Mouse (Mus musculus) adrenal gland, postnatal 36 days (tissue): ENCODE results near the gene Ccdc12. TPM values are rescaled to one million over a fixed set of nuclear protein-coding genes. Genes with fewer than 3 reads are reported as not detected.
A peak's percentile ranks its signal among the peaks of the same experiment; 100 is the strongest.

Experiments
- DNase-seq, 2 experiments: peaks; one replicate each; pipeline ENCODE4 v3.0.0; 2021; ENCODE audit warnings: mixed read lengths in 1 of 2
- total RNA-seq, 2 experiments: library from RNA; stranded (reverse); gene quantifications; 2 replicates each; pipeline ENCODE4 v1.2.3; 2021

The Ccdc12 gene
- total RNA-seq, 2 experiments from 2014 or later = 61.3 to 64.7 TPM

DNA sequence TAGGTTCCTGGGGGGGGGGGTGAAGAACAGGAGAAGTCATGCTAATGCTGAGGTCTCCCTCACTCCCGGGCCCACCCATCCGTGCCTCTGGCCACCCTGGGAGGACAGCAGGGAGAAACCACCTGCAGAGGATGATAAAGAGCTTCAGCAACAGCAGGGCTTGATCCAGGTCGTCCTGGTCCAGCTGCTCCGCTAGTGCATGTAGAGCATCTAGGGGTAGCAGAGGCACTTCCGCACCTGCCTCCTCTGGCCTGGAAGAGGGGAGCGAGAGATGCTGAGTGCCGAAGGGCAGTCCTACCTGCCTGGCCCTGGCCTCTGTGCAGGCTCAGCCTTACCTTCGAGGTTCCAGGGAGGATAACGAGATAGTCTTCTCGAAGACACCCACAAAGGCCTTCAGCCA, 12.0 kb upstream of the Ccdc12 start:
- no peak for DNase-seq

GRCm38 (mm10) chr9:110645219-110645618, 11.1 kb upstream of the Ccdc12 start:
- peak in 1 of 2 experiments; percentile 51 for DNase-seq

- DNase-seq = no peak
These were observed 6.5 kb upstream of the Ccdc12 start for GRCm38 (mm10) chr9:110649775-110650174.

DNA sequence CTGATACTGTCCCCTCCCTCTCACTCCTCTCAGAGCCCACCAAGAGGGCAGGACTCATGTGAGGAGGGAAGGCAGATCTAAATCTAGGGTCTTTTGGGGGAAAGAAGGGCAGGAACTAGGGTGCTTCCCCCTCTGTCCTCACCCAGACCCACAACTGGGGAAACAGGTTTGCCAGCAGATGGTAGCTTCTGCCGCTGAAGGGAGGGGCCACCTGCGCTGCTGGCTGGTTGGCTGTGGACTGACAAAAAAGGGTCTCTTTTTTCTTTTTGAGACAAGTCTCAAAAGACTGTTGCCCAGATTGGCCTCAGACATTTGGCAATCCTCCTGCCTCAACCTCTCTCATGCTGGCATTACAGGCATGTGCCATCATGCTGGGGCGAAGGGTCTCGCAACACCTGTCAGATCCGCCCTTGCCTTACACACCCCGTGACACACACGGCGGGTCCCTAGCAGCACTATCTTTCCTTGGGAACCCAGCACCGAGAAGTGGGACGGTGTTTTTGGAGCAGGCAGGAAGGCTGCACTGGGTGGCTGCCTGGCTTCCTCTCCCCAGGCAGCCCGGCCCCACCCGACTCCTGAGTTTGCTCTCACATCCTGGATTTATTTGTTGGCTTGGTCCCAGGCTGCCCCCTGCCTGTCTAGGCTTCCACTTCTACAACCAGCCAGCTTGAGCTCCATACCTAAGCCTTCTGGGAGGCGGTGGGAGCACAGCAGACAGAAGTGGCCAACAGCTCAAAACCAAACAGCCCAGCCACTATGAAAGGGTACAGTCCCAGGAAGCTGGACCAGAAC, 4.2 kb upstream of the Ccdc12 start:
- peak; percentile 37 to 64 for DNase-seq

DNA sequence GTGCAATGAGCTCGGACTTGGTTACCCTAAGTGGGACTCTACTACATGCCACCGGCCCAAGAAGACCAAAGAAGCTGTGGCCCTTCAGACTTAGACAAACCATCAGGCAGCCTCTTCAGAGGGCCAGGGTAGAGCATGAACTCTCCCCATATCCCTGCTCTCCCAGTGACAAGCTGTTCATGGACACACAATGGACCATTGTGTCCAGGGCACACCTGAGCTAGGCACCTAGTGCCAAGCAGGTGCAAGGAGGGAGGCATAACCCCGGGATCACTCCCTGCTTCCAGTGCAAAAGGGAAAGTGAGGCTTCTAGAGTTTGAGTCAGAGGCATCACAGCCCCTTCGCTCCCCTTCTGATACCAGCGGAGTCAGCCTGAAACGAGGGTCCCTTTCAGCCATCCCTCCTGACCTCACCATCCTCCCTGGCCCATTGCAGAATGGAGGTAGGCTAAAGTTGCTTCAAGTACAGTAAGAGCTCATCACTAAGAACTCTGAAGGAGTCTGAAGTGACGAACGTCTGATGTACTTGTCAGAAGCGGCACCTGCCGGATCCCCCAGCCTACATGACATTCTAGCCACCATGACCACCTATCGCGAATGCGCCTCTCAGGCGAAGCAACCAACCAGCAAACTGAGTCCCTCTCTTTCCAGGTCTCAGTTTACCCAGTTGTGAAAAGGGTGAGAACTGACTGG, 3.2 kb upstream of the Ccdc12 start:
- DNase-seq = no peak

GRCm38 (mm10) chr9:110653655-110654461, 2.4 kb upstream of the Ccdc12 start, which contains the start of gene Nbeal2:
Nbeal2 (minus strand) TSS chr9:110654161.
- DNase-seq = peak; percentile 98

GRCm38 (mm10) chr9:110654726-110655650, 1.3 kb upstream of the Ccdc12 start:
- DNase-seq = no peak

GRCm38 (mm10) chr9:110655651-110656007, 674 bp upstream of the Ccdc12 start:
- DNase-seq = no peak

DNA sequence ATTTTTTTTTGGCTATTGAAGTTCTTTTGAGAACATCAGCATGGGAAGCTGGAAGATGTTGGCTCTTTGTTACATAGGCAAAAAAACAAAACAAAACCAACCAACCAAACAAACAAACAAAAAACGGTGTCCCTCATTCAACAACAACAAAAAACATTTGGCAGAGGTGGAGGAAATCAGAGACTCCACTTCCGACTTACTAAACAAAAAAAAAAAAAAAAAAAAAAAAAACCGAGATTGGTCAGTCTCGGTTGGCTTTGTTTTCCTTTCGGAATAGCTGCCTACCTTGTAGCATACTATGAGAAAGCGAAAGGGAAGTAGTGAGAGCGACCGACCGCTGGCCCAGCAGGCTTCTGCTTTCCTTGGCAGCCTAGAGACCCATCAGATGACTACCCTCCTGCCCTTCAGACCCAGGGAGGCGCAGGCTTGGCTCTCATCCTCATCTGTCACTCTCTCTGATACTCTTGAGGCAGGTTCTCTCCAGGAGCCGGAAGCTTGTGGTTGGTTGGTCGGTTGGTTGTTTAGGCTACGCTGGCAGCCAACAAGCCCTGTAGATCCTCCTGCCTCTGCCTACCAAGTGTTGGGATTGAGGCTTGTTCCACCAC, 1.3 kb downstream of the Ccdc12 start:
- DNase-seq = peak; percentile 50 to 52

GRCm38 (mm10) chr9:110659521-110659920, 3.2 kb downstream of the Ccdc12 start:
- DNase-seq = no peak

- no peak for DNase-seq
These were observed 3.9 kb downstream of the Ccdc12 start for GRCm38 (mm10) chr9:110660208-110660607.

DNA sequence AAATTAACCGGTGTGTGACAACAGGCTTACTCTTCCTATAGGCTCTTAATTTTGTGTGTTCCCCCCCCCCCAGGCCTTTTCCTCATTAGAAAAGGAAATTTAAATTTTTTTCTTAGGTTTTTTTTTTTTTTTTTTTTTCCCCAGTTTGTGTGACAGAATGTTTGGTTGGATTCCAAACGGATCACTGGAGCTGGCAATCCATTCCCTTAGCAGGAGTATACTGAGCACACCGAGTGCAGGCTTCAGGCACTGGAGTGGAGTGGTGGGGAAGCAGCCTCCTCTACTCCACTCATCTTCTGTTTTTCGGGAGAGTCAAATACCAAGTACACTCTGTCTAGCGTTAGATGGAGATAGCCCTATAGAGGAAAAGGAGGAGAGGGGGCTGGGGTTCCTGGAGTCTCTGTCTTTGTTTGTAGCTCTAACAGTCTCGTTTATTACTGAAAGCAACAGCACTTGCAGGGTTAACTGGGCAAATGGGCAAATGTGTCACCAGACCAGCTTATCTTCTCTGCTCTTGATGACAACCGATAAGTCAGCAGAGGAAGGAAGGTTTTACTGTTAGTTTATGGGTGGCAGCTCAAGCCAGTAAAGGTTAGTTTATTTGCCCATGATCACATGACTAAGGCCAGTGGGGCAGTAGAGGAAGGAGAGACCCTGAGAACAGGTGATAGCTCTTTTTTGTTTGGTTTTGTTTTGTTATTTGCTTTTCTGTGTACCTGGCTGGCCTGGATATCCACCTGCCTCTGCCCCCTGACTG, 4.7 kb downstream of the Ccdc12 start:
- no peak for DNase-seq

DNA sequence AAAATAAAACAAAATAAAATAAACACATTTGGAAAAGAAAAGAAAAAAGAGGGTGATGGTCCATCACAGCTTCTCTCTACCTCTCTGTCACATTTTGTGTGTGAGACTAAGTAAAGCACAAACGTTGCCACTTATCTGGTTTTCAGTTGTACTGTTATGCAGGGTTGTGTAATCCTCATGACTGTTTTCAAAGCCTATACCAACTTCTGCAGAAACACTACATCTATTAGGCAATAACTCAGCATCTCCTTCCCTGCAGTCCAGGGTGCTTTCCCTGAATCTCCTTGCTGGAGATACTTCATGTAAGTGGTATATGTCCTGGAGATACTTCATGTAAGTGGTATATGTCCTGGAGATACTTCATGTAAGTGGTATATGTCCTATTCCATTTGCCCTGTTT, 6.5 kb downstream of the Ccdc12 start:
- DNase-seq = no peak

DNA sequence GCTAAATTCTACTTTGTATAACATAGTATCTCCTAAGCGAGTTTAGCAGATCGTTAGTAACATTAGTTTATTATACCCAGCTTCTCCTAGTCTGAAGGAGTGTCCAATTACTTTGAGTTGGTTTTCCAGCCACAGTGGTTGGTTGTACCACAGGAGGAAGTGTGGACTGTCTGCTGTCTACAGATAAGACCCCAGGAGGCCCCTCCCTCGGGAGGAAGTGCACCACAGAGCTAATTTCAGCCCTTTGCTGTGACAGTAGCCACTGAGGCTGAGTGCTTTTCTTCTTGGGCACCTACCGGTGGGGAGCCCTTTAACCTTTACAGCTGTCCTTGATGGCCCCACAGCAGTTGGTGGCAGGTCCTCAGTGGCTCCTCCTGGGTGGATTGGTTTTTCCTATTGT, 9.6 kb downstream of the Ccdc12 start:
- no peak for DNase-seq

DNA sequence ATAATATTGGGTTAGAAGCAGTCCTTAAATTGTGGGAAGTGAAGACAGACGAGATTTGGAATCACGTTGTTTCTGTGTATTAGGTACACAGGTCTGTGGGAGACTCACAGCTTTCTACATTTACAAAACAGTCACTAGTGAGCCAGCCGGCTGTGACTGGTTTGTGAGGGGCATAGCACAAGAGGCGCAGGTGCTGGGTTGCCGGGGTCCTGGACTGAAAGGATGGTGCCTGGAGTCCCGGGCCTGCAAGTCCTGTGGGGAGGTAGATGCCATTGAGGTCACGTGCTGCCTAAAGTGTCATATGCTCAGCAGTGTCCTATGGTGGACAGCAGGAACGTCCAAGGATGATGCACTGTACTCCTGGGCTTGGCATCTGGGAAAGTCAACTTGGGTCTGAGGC, 10.1 kb downstream of the Ccdc12 start:
- no peak for DNase-seq

- DNase-seq = no peak
These were observed 11.0 kb downstream of the Ccdc12 start for GRCm38 (mm10) chr9:110667219-110667836.

DNA sequence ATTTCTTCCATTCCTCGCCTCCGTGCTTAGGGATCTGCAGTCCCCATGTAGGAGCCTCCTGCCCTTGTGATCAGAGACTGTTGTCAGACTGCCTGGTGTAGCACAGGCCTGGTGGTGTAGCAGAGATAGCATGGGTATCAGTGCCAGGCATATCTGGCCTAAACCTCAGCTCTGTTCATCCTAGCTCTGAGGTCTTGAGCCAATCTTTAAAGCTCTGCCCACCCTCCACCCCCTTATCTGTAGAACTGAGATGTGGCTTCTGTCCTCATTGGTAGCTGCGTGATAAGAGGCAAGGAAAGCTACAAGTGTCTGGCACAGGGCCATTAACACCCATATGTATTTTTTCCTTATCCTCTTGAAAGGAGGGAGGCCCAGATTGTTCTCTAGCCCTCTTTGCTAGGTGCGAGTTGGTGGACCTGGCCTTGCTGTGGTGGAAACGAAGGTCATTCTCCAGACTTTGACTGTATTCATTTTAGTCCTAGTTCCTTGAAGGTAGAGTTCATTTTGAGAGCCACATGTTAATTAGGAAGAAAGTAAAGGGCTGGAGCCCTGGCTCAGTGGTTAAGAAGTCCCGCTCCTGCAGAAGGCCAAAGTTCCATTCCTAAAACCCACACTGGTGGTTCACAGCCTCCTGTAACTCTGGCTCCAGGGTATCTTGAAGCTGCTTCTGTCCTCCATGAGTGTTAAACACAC, 12.4 kb downstream of the Ccdc12 start:
- DNase-seq = no peak

DNA sequence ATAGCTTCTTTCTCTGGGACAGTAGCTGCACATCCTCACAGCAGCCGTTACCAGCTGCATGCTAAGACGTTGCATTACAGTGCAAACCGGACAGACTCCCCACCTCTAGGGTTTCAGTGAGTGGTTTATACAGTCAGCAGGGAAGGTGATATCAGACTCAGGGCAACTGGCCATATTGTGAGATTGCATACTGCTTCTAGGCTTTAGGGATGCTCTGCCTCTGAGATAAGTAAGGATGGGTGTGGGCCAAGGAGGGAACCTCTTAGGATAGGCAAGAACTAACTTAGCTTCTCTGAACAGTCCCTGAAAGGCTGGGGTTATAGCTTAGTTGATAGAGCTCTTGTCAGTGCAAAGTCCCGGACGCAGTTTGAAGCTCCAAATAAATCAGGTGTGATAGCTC, 13.5 kb downstream of the Ccdc12 start:
- DNase-seq = no peak

GRCm38 (mm10) chr9:110672462-110673106, 16.3 kb downstream of the Ccdc12 start:
- peak; percentile 61 to 65 for DNase-seq
